Mouse (Mus musculus): ENCODE data around the gene Tpbgl. TPM values are rescaled to one million over a fixed set of nuclear protein-coding genes. Genes with fewer than 3 reads are reported as not detected.
A peak's percentile ranks its signal among the peaks of the same experiment; 100 is the strongest.

Tpbgl gene
- total and polyA plus RNA-seq, 2 experiments from 2014 or later, result 2.3 to 7.9 TPM

- Histone ChIP-seq H3K4me3 (ENCODE audit: low read length) (no peak overlapping the region), H3K4me1 (ENCODE audit: insufficient read depth, low read length) (no peaks in the 10 kb centered on the region), H3K27ac (no peak overlapping the region), H3K9me3 (ENCODE audit: low read length) (no peaks in the 10 kb centered on the region), H3K36me3 (ENCODE audit: insufficient read depth, low read length) (no peaks in the 10 kb centered on the region), H3K4me2 (ENCODE audit: low read depth, low read length) (no peak overlapping the region), H3K9ac (replicated peaks; ENCODE audit: low read length) (no peak overlapping the region), H3K27me3 (ENCODE audit: insufficient read depth, low read length) (no peaks in the 10 kb centered on the region)
- ATAC-seq (no peak), DNase-seq (ENCODE audit: low spot score) (no peak)
- 56% methylated on average over 3 of the region's 3 CpGs for WGBS
- no peak for TF ChIP-seq CTCF (IDR thresholded peaks at IDR 0.05; ENCODE audit: low read depth)
Observed at GRCm38 (mm10) chr7:99642078-99642477, 15.2 kb upstream of the Tpbgl start.

- DNase-seq (ENCODE audit: low spot score), result peak; percentile 39
- 0 out of 2 replicates have a peak, but pooled peaks have one; percentile 35 for ATAC-seq
- H3K9ac ChIP-seq (replicated peaks; ENCODE audit: low read length), result no peak overlapping the region
- no peak overlapping the region for H3K4me2 ChIP-seq (ENCODE audit: low read depth, low read length)
- no peak for TF ChIP-seq CTCF (IDR thresholded peaks at IDR 0.05; ENCODE audit: low read depth)
- 50% methylated on average over 4 of the region's 4 CpGs for WGBS
- H3K9me3 ChIP-seq (ENCODE audit: low read length), result no peaks in the 10 kb centered on the region
- H3K27ac ChIP-seq, result no peak overlapping the region
- H3K4me1 ChIP-seq (ENCODE audit: insufficient read depth, low read length), result no peaks in the 10 kb centered on the region
- no peaks in the 10 kb centered on the region for H3K36me3 ChIP-seq (ENCODE audit: insufficient read depth, low read length)
- H3K4me3 ChIP-seq (ENCODE audit: low read length), result no peak overlapping the region
- no peaks in the 10 kb centered on the region for H3K27me3 ChIP-seq (ENCODE audit: insufficient read depth, low read length)
Observed at GRCm38 (mm10) chr7:99641245-99641644, 14.3 kb upstream of the Tpbgl start.

DNA sequence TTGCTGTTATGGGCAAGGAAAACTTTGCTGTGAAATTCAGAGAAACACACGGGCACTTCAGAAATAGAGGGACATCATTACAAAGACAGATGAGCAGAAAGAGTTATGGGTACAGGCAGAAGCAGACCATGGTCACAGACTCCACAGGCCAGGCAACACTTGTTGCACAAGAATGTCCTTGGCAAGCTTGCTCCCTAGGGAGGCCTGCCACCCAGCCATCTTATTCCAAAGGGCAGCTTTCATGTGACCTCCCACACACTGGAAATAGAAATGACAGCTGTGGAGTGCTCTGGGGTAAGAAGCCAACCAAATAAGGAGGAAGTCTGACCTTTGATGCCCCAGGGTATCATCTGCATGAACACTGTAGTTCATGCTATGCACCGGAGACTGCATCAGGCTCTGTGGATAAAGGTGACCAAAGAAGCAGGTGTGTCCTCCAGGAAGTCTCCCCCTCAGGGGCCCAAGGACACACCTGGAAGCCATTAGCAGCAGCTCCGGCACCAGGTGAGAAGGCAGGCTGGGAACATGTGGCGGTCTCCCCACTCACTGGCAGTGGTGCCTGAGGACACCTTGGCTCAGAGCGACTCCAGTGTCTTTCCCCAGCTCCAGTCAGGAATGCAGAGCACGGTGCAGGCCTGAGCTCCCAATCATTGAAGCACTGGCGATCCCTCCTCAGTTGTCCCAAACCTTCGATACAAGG is 7.2 kb upstream of the Tpbgl start:
- H3K36me3 ChIP-seq (ENCODE audit: insufficient read depth, low read length), result no peaks in the 10 kb centered on the region
- H3K4me1 ChIP-seq (ENCODE audit: insufficient read depth, low read length), result no peaks in the 10 kb centered on the region
- whole genome bisulfite sequencing, result 81% methylated on average over 8 of the region's 8 CpGs

GRCm38 (mm10) chr7:99632286-99632685 is 5.4 kb upstream of the Tpbgl start:
- WGBS, result 25% methylated on average over 6 of the region's 6 CpGs
- no peak for DNase-seq (ENCODE audit: low spot score)
- no peak overlapping the region for H3K4me2 ChIP-seq (ENCODE audit: low read depth, low read length)
- no peak for ATAC-seq
- H3K4me3 ChIP-seq (ENCODE audit: low read length), result no peak overlapping the region
- no peaks in the 10 kb centered on the region for H3K9me3 ChIP-seq (ENCODE audit: low read length)
- H3K36me3 ChIP-seq (ENCODE audit: insufficient read depth, low read length), result no peaks in the 10 kb centered on the region
- no peak overlapping the region for H3K9ac ChIP-seq (replicated peaks; ENCODE audit: low read length)
- no peaks in the 10 kb centered on the region for H3K4me1 ChIP-seq (ENCODE audit: insufficient read depth, low read length)
- no peak for TF ChIP-seq CTCF (IDR thresholded peaks at IDR 0.05; ENCODE audit: low read depth)
- no peak overlapping the region for H3K27ac ChIP-seq
- peaks cover 4% of the 10 kb centered on the region; the same call in 1 of the 2 replicates for H3K27me3 ChIP-seq (ENCODE audit: insufficient read depth, low read length)

More for the DNA sequence above, 7.2 kb upstream of the Tpbgl start:
- no peak for DNase-seq (ENCODE audit: low spot score)
- no peak overlapping the region for H3K4me2 ChIP-seq (ENCODE audit: low read depth, low read length)
- H3K27ac ChIP-seq, result no peak overlapping the region
- no peak overlapping the region for H3K4me3 ChIP-seq (ENCODE audit: low read length)
- no peak for TF ChIP-seq CTCF (IDR thresholded peaks at IDR 0.05; ENCODE audit: low read depth)
- no peaks in the 10 kb centered on the region for H3K9me3 ChIP-seq (ENCODE audit: low read length)
- H3K9ac ChIP-seq (replicated peaks; ENCODE audit: low read length), result no peak overlapping the region
- no peaks in the 10 kb centered on the region for H3K27me3 ChIP-seq (ENCODE audit: insufficient read depth, low read length)
- no peak for ATAC-seq

DNA sequence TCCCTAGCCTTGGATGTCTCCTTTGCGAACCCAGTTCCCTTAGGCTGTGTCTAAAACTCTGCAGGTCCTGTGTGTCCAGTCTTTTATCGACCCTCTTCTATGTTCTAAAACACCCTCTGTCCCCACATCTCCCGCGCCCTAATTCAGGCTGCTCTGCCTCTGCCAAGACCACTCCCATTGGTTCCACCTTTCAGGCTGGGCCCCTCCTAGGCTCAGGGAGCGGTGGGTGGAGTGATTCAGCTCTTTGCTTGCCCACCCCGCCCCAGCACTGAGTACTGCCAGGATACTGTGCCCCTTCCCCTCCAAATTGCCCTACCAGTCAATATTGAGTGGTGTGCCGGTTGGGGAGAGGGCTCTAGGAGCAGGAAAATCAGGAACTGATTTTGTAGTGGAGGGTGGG is 463 bp upstream of the Tpbgl start:
- Histone ChIP-seq H3K4me2 (ENCODE audit: low read depth, low read length) (peak overlapping the region; percentile 83), H3K27ac (no peak overlapping the region)
- 14% methylated on average over 7 of the region's 7 CpGs for WGBS

DNA sequence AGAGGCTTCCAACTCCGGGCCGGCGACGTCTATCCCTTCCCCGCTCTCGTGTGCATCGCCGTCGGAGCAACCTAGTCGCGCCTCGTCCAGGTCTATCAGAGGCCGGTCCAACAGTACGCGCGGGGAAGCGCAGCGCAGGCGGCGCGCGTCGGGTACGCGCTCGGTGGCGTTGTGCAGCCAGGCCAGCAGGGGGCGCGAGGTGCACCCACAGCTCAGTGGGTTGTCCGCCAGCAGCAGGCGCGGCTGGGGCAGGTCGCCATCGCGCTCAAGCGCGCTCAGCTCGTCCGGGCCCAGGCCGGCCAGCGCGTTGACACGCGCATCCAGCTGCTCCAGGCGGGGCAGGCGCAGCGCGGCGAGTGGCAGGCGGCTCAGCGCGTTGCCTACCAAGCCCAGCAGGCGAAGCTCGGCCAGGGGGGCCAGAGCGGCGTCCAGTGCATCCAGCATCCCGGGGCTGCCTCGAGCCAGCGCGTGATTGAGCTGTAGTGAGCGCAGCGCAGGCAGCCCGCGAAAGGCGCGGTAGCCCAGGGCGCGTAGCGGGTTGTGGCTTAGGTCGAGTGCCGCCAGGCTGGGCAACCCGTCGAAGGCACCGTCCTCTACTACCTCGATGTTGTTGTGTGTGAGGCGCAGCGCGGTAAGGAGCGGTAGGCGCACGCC is 1.1 kb downstream of the Tpbgl start:
- Histone ChIP-seq H3K9me3 (ENCODE audit: low read length) (no peaks in the 10 kb centered on the region), H3K4me2 (ENCODE audit: low read depth, low read length) (peak overlapping the region; percentile 83), H3K4me1 (ENCODE audit: insufficient read depth, low read length) (peaks cover 14% of the 10 kb centered on the region), H3K9ac (replicated peaks; ENCODE audit: low read length) (peak overlapping the region; percentile 52), H3K4me3 (ENCODE audit: low read length) (peak overlapping the region; percentile 48), H3K36me3 (ENCODE audit: insufficient read depth, low read length) (no peaks in the 10 kb centered on the region), H3K27ac (peak overlapping the region; percentile 20; the same call in 1 of the 2 replicates), H3K27me3 (ENCODE audit: insufficient read depth, low read length) (peaks cover 10% of the 10 kb centered on the region; the same call in 1 of the 2 replicates)
- WGBS, result 0% methylated on average over 78 of the region's 81 CpGs
- peak; percentile 88 for ATAC-seq
- DNase-seq (ENCODE audit: low spot score), result peak; percentile 92
- peak; percentile 63 for TF ChIP-seq CTCF (IDR thresholded peaks at IDR 0.05; ENCODE audit: low read depth)

More for the DNA sequence above, 463 bp upstream of the Tpbgl start:
- Histone ChIP-seq H3K9ac (replicated peaks; ENCODE audit: low read length) (no peak overlapping the region), H3K4me3 (ENCODE audit: low read length) (no peak overlapping the region; the same call in 1 of the 2 replicates), H3K27me3 (ENCODE audit: insufficient read depth, low read length) (peaks cover 10% of the 10 kb centered on the region; the same call in 1 of the 2 replicates), H3K4me1 (ENCODE audit: insufficient read depth, low read length) (peaks cover 14% of the 10 kb centered on the region), H3K9me3 (ENCODE audit: low read length) (no peaks in the 10 kb centered on the region), H3K36me3 (ENCODE audit: insufficient read depth, low read length) (no peaks in the 10 kb centered on the region)
- DNase-seq (ENCODE audit: low spot score), result no peak
- TF ChIP-seq CTCF (IDR thresholded peaks at IDR 0.05; ENCODE audit: low read depth), result no peak
- no peak for ATAC-seq

DNA sequence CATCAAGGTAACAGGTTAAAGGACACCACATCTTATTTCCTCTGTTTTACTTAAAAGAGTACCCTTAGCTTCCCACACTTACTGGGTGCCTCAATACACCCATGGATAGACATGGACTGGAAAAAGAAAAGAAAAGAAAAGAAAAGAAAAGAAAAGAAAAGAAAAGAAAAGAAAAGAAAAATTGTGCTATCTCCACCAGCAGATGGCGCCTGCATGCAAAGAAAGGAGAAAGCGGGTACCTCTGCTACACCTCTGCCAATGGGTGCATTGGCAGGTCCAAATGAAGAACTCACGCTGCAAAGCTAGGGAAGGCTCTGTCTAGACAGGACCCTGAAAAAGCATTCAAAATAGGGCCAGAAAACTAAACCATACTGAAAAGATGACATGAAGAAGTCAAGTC is 8.0 kb downstream of the Tpbgl start:
- peak; percentile 81 for TF ChIP-seq CTCF (IDR thresholded peaks at IDR 0.05; ENCODE audit: low read depth)
- Histone ChIP-seq H3K27me3 (ENCODE audit: insufficient read depth, low read length) (no peaks in the 10 kb centered on the region), H3K4me1 (ENCODE audit: insufficient read depth, low read length) (no peaks in the 10 kb centered on the region), H3K9ac (replicated peaks; ENCODE audit: low read length) (no peak overlapping the region), H3K9me3 (ENCODE audit: low read length) (no peaks in the 10 kb centered on the region), H3K4me3 (ENCODE audit: low read length) (no peak overlapping the region), H3K36me3 (ENCODE audit: insufficient read depth, low read length) (no peaks in the 10 kb centered on the region), H3K27ac (no peak overlapping the region), H3K4me2 (ENCODE audit: low read depth, low read length) (no peak overlapping the region)
- 5% methylated on average over 3 of the region's 3 CpGs for WGBS
- peak; percentile 73 for DNase-seq (ENCODE audit: low spot score)
- ATAC-seq, result no peak
